Mouse (Mus musculus): Measurements from ENCODE around the gene Nr2c2. TPM values are rescaled to one million over a fixed set of nuclear protein-coding genes. Genes with fewer than 3 reads are reported as not detected.

The Nr2c2 gene
- polyA plus RNA-seq, 1 experiment from 2014 or later, result 19.9 TPM

- no peaks in the 10 kb centered on the region for H3K9me3 ChIP-seq (ENCODE audit: control insufficient read depth, low read length)
- 89% methylated on average over 2 of the region's 2 CpGs for WGBS
- H3K4me3 ChIP-seq (ENCODE audit: low read depth, low read length), result no peak overlapping the region
- H3K27ac ChIP-seq (ENCODE audit: low read depth), result no peak overlapping the region
- H3K9ac ChIP-seq (ENCODE audit: low read length), result no peak overlapping the region
- H3K36me3 ChIP-seq (ENCODE audit: control insufficient read depth, insufficient read depth, low read length), result 0 out of 2 replicates have a peak, but pooled peaks cover 4% of the 10 kb centered on the region
- no peak overlapping the region for H3K4me2 ChIP-seq (ENCODE audit: low read length)
- ATAC-seq (replicated peaks; ENCODE audit: low FRiP score, low TSS enrichment, low read depth) (no peak), DNase-seq (ENCODE audit: low spot score) (no peak)
- no peaks in the 10 kb centered on the region for H3K4me1 ChIP-seq (replicated peaks; ENCODE audit: control insufficient read depth, insufficient read depth, low read length)
- H3K27me3 ChIP-seq (replicated peaks; ENCODE audit: control insufficient read depth, insufficient read depth, low read length), result no peaks in the 10 kb centered on the region
Observed at GRCm38 (mm10) chr6:92133617-92134016, 42.4 kb downstream of the Nr2c2 start.

DNA sequence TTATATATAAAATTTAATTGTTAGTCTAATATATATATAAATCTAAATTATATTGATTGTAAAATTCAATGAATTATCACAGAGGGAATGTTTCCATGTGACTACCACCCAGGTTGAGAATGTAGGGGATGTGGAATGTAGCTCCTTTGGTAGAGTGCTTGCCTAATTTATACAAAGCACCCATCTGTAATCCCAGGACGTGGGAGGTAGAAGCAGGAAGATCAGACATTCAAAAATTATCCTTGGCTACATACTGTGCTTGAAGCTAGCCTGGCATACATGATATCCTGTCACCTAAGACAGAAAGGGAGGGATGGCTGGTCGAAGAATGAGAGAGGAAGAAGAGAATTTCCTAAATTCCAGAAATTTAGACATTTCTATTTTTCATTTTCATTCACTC lies 45.2 kb downstream of the Nr2c2 start:
- H3K27me3 ChIP-seq (replicated peaks; ENCODE audit: control insufficient read depth, insufficient read depth, low read length), result no peaks in the 10 kb centered on the region
- no peak overlapping the region for H3K4me3 ChIP-seq (ENCODE audit: low read depth, low read length)
- H3K27ac ChIP-seq (ENCODE audit: low read depth), result no peak overlapping the region
- H3K36me3 ChIP-seq (ENCODE audit: control insufficient read depth, insufficient read depth, low read length), result peaks cover 19% of the 10 kb centered on the region
- H3K4me1 ChIP-seq (replicated peaks; ENCODE audit: control insufficient read depth, insufficient read depth, low read length), result no peaks in the 10 kb centered on the region
- H3K9me3 ChIP-seq (ENCODE audit: control insufficient read depth, low read length), result no peaks in the 10 kb centered on the region
- WGBS, result 60% methylated on average over 2 of the region's 2 CpGs
- no peak overlapping the region for H3K4me2 ChIP-seq (ENCODE audit: low read length)
- DNase-seq (ENCODE audit: low spot score) (no peak), ATAC-seq (replicated peaks; ENCODE audit: low FRiP score, low TSS enrichment, low read depth) (no peak)
- no peak overlapping the region for H3K9ac ChIP-seq (ENCODE audit: low read length)

DNA sequence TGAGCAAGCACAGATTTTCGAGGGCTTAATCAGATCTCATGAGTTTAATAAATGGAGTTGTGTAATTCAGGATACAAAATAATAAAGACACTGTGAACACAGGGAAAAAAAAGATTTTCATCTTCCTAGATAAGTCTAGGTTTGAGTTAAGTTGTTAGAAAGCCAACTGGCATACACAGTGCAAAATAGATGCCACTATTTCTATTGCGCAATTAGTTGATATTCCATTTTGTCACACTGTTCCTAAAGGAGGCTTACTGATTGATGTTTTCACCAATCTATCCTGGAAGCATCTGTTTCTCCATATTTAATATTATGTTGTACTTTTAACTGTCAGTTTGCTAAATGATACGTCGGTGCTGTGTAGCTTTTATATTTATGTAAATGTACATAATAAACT lies 54.7 kb downstream of the Nr2c2 start:
- H3K4me1 ChIP-seq (replicated peaks; ENCODE audit: control insufficient read depth, insufficient read depth, low read length), result no peaks in the 10 kb centered on the region
- no peaks in the 10 kb centered on the region for H3K9me3 ChIP-seq (ENCODE audit: control insufficient read depth, low read length)
- no peak overlapping the region for H3K9ac ChIP-seq (ENCODE audit: low read length)
- no peak for DNase-seq (ENCODE audit: low spot score)
- H3K4me3 ChIP-seq (ENCODE audit: low read depth, low read length), result no peak overlapping the region
- no peaks in the 10 kb centered on the region for H3K27me3 ChIP-seq (replicated peaks; ENCODE audit: control insufficient read depth, insufficient read depth, low read length)
- peaks cover 42% of the 10 kb centered on the region for H3K36me3 ChIP-seq (ENCODE audit: control insufficient read depth, insufficient read depth, low read length)
- no peak overlapping the region for H3K4me2 ChIP-seq (ENCODE audit: low read length)
- WGBS, result 94% methylated on average over 4 of the region's 4 CpGs
- H3K27ac ChIP-seq (ENCODE audit: low read depth), result no peak overlapping the region
- ATAC-seq (replicated peaks; ENCODE audit: low FRiP score, low TSS enrichment, low read depth), result no peak

GRCm38 (mm10) chr6:92153774-92154173 lies 62.6 kb downstream of the Nr2c2 start:
- DNase-seq (ENCODE audit: low spot score) (no peak), ATAC-seq (replicated peaks; ENCODE audit: low FRiP score, low TSS enrichment, low read depth) (no peak)
- Histone ChIP-seq H3K9me3 (ENCODE audit: control insufficient read depth, low read length) (no peaks in the 10 kb centered on the region), H3K36me3 (ENCODE audit: control insufficient read depth, insufficient read depth, low read length) (peaks cover 87% of the 10 kb centered on the region), H3K4me3 (ENCODE audit: low read depth, low read length) (no peak overlapping the region), H3K4me1 (replicated peaks; ENCODE audit: control insufficient read depth, insufficient read depth, low read length) (no peaks in the 10 kb centered on the region), H3K27me3 (replicated peaks; ENCODE audit: control insufficient read depth, insufficient read depth, low read length) (no peaks in the 10 kb centered on the region), H3K4me2 (ENCODE audit: low read length) (no peak overlapping the region), H3K9ac (ENCODE audit: low read length) (no peak overlapping the region), H3K27ac (ENCODE audit: low read depth) (no peak overlapping the region)
- WGBS, result 52% methylated on average over 1 of the region's 1 CpGs

DNA sequence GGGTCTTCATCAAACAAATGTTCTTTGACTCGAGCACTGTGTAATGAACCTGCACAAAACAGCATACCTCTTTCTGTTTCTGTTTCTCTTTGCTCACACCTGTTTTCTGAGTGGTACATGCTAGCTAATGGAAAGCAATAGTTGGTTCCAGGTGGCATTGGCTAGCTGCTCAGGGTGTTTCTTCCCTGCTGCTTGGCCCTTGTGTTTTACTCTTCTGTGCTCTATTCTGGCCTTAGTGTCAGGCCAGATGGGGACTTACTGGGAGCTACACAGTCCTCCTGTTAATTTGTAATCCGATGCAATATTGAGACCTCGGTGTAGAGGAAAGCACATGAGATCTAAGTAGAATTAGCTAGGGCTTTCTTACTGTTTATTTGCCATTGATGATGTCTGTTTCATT lies 67.6 kb downstream of the Nr2c2 start:
- Histone ChIP-seq H3K4me2 (ENCODE audit: low read length) (no peak overlapping the region), H3K27ac (ENCODE audit: low read depth) (no peak overlapping the region), H3K27me3 (replicated peaks; ENCODE audit: control insufficient read depth, insufficient read depth, low read length) (no peaks in the 10 kb centered on the region), H3K4me1 (replicated peaks; ENCODE audit: control insufficient read depth, insufficient read depth, low read length) (no peaks in the 10 kb centered on the region), H3K9me3 (ENCODE audit: control insufficient read depth, low read length) (no peaks in the 10 kb centered on the region), H3K36me3 (ENCODE audit: control insufficient read depth, insufficient read depth, low read length) (peaks cover 100% of the 10 kb centered on the region), H3K9ac (ENCODE audit: low read length) (no peak overlapping the region), H3K4me3 (ENCODE audit: low read depth, low read length) (no peak overlapping the region)
- 97% methylated on average over 3 of the region's 3 CpGs for WGBS
- DNase-seq (ENCODE audit: low spot score) (no peak), ATAC-seq (replicated peaks; ENCODE audit: low FRiP score, low TSS enrichment, low read depth) (no peak)

DNA sequence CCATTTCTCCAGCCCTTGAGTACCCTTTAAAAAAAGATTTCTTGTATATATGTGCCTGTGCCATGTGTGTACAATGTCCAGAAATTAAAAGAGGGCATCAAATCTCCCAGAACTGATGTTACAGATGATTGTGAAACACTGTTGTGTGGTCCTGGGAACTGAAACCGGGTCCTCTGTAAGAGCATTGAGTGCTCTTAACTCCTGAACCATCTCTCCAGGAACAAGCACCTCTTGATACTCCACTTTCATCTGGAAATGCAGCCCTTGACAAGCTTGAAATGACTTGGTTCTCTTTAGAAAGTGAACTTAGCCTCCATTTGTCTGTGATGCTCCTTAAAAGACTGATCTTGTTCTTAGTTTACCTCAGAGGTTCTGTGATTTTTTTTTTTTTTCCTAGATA lies 71.5 kb downstream of the Nr2c2 start:
- no peak for ATAC-seq (replicated peaks; ENCODE audit: low FRiP score, low TSS enrichment, low read depth)

GRCm38 (mm10) chr6:92176450-92176849 lies 85.3 kb downstream of the Nr2c2 start:
- Histone ChIP-seq H3K4me2 (ENCODE audit: low read length) (no peak overlapping the region), H3K27me3 (replicated peaks; ENCODE audit: control insufficient read depth, insufficient read depth, low read length) (no peaks in the 10 kb centered on the region), H3K36me3 (ENCODE audit: control insufficient read depth, insufficient read depth, low read length) (peaks cover 62% of the 10 kb centered on the region)

More for the DNA sequence above, 71.5 kb downstream of the Nr2c2 start:
- Histone ChIP-seq H3K27me3 (replicated peaks; ENCODE audit: control insufficient read depth, insufficient read depth, low read length) (no peaks in the 10 kb centered on the region), H3K27ac (ENCODE audit: low read depth) (no peak overlapping the region), H3K9me3 (ENCODE audit: control insufficient read depth, low read length) (no peaks in the 10 kb centered on the region), H3K36me3 (ENCODE audit: control insufficient read depth, insufficient read depth, low read length) (peaks cover 97% of the 10 kb centered on the region), H3K4me3 (ENCODE audit: low read depth, low read length) (no peak overlapping the region), H3K4me2 (ENCODE audit: low read length) (no peak overlapping the region), H3K9ac (ENCODE audit: low read length) (no peak overlapping the region), H3K4me1 (replicated peaks; ENCODE audit: control insufficient read depth, insufficient read depth, low read length) (no peaks in the 10 kb centered on the region)
- WGBS, result 95% methylated on average over 1 of the region's 1 CpGs
- no peak for DNase-seq (ENCODE audit: low spot score)

DNA sequence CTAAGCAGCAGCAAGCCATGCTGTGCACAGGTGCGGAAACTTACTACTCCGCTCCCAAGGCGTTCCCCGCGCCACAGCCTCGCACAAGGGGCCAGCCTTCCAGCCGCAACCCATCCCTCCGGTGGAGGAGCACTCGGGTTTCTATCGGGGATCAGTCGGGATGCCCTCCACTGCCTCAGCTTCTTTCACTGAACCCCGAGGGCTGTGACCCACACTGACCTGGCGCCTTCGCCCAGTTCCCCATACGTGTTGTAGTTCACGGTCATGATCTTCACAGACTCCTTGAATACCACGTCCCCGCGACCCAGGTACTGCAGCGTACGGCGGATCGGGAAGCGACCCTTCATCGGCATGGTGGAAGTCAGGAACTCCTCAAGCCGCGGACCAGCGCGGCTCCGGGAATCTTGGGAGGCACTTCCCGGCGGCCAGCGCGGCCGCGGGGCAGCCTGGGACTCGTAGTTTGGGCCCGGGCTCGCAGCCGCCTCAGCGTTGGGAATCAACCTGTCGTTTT lies 92.5 kb downstream of the Nr2c2 start, which contains the start of gene Mrps25:
Gene Mrps25, minus strand, starts transcription at position 413 of the 511 bp plus-strand sequence.
- Histone ChIP-seq H3K4me2 (ENCODE audit: low read length) (peak within 1 kb of the TSS; percentile 75), H3K9me3 (ENCODE audit: control insufficient read depth, low read length) (0 out of 2 replicates have a peak, but pooled peaks cover 3% of the 10 kb centered on the region), H3K27ac (ENCODE audit: low read depth) (no peak within 1 kb of the TSS), H3K9ac (ENCODE audit: low read length) (peak within 1 kb of the TSS; percentile 78), H3K36me3 (ENCODE audit: control insufficient read depth, insufficient read depth, low read length) (peaks cover 34% of the 10 kb centered on the region), H3K4me3 (ENCODE audit: low read depth, low read length) (peak within 1 kb of the TSS; percentile 96), H3K4me1 (replicated peaks; ENCODE audit: control insufficient read depth, insufficient read depth, low read length) (peaks cover 9% of the 10 kb centered on the region), H3K27me3 (replicated peaks; ENCODE audit: control insufficient read depth, insufficient read depth, low read length) (no peaks in the 10 kb centered on the region)
- peak; percentile 86 for DNase-seq (ENCODE audit: low spot score)
- under 1% methylated on average over 42 of the region's 42 CpGs for WGBS
- ATAC-seq (replicated peaks; ENCODE audit: low FRiP score, low TSS enrichment, low read depth), result peak; percentile 92

More at GRCm38 (mm10) chr6:92176450-92176849, 85.3 kb downstream of the Nr2c2 start:
- no peaks in the 10 kb centered on the region for H3K4me1 ChIP-seq (replicated peaks; ENCODE audit: control insufficient read depth, insufficient read depth, low read length)
- DNase-seq (ENCODE audit: low spot score), result no peak
- H3K27ac ChIP-seq (ENCODE audit: low read depth), result no peak overlapping the region
- WGBS, result 98% methylated on average over 1 of the region's 1 CpGs
- H3K4me3 ChIP-seq (ENCODE audit: low read depth, low read length), result no peak overlapping the region
- no peak for ATAC-seq (replicated peaks; ENCODE audit: low FRiP score, low TSS enrichment, low read depth)
- H3K9me3 ChIP-seq (ENCODE audit: control insufficient read depth, low read length), result 0 out of 2 replicates have a peak, but pooled peaks cover 3% of the 10 kb centered on the region
- no peak overlapping the region for H3K9ac ChIP-seq (ENCODE audit: low read length)

GRCm38 (mm10) chr6:92184178-92184577 lies 93.0 kb downstream of the Nr2c2 start:
- Histone ChIP-seq H3K9me3 (ENCODE audit: control insufficient read depth, low read length) (0 out of 2 replicates have a peak, but pooled peaks cover under 1% of the 10 kb centered on the region), H3K9ac (ENCODE audit: low read length) (peak overlapping the region; percentile 78), H3K27ac (ENCODE audit: low read depth) (no peak overlapping the region), H3K27me3 (replicated peaks; ENCODE audit: control insufficient read depth, insufficient read depth, low read length) (no peaks in the 10 kb centered on the region), H3K4me1 (replicated peaks; ENCODE audit: control insufficient read depth, insufficient read depth, low read length) (peaks cover 9% of the 10 kb centered on the region), H3K4me2 (ENCODE audit: low read length) (peak overlapping the region; percentile 75), H3K36me3 (ENCODE audit: control insufficient read depth, insufficient read depth, low read length) (peaks cover 34% of the 10 kb centered on the region), H3K4me3 (ENCODE audit: low read depth, low read length) (peak overlapping the region; percentile 96)
- 5% methylated on average over 10 of the region's 10 CpGs for WGBS
- peak; percentile 65 for DNase-seq (ENCODE audit: low spot score)
- ATAC-seq (replicated peaks; ENCODE audit: low FRiP score, low TSS enrichment, low read depth), result peak; percentile 56
